Mouse (Mus musculus): ENCODE results near the gene Ctsa. TPM values are rescaled to one million over a fixed set of nuclear protein-coding genes. Genes with fewer than 3 reads are reported as not detected.
A peak's percentile ranks its signal among the peaks of the same experiment; 100 is the strongest.

Ctsa gene
- total and polyA plus RNA-seq, 3 experiments: 19.9 to 45.5 (median 27.0) TPM

GRCm38 (mm10) chr2:164793772-164794171, 38.9 kb upstream of the Ctsa start:
- Histone ChIP-seq H3K27me3 (replicated peaks) (no peaks in the 10 kb centered on the region), H3K27ac (ENCODE audit: insufficient read depth, low read depth) (no peak overlapping the region), H3K9me3 (replicated peaks; ENCODE audit: low read length) (no peaks in the 10 kb centered on the region), H3K4me2 (ENCODE audit: insufficient read depth, low read depth, poor library complexity, severe bottlenecking) (no peak overlapping the region), H3K79me2 (replicated peaks; ENCODE audit: control insufficient read depth, extremely low read depth, insufficient read depth, poor library complexity, severe bottlenecking) (no peaks in the 10 kb centered on the region), H3K9ac (ENCODE audit: insufficient read depth, low read depth) (no peak overlapping the region), H3K4me3 (replicated peaks in 1 of 3; ENCODE audit: low read depth in 2 of 3, low read length in 2 of 3, poor library complexity in 1 of 3) (no peak overlapping the region), H3K4me1 (ENCODE audit: control insufficient read depth in 1 of 2, insufficient read depth in 2 of 2) (peaks cover 0 to 6% of the 10 kb centered on the region in 2 experiments; a peak in 2 of 4 replicates), H3K36me3 (replicated peaks in 1 of 2; ENCODE audit: control insufficient read depth in 1 of 2, insufficient read depth in 1 of 2, low read length in 1 of 2) (peaks cover 52 to 82% of the 10 kb centered on the region in 2 experiments)
- TF ChIP-seq CTCF (conservative IDR thresholded peaks at IDR 0.05 in 1 of 2, IDR thresholded peaks at IDR 0.05 in 1 of 2; ENCODE audit: low read depth in 2 of 2, low read length in 2 of 2) (peak in 1 of 2 experiments; percentile 52; a peak in 2 of 4 replicates), TCF12 (IDR thresholded peaks at IDR 0.05; ENCODE audit: low read depth, low read length) (no peak), ELF1 (IDR thresholded peaks at IDR 0.05; ENCODE audit: low read depth, low read length) (no peak), ZNF384 (IDR thresholded peaks at IDR 0.05; ENCODE audit: low read depth, low read length) (no peak), UBTF (IDR thresholded peaks at IDR 0.05; ENCODE audit: low read depth, low read length) (no peak)
- in situ Hi-C loops (cut with MboI; ENCODE audit: low pct_ligation_motif_present, low pct_unique_long_range_greater_than_20kb, low sequenced_read_pairs): no loop called here
- dilution Hi-C loops (cut with MboI; ENCODE audit: extremely low pct_ligation_motif_present, extremely low pct_unique_long_range_greater_than_20kb, low sequenced_read_pairs): no loop called here
- DNase-seq (ENCODE audit: extremely low read depth): no peak

GRCm38 (mm10) chr2:164794293-164794692, 38.4 kb upstream of the Ctsa start:
- Histone ChIP-seq H3K27ac (ENCODE audit: insufficient read depth, low read depth) (no peak overlapping the region), H3K9me3 (replicated peaks; ENCODE audit: low read length) (no peaks in the 10 kb centered on the region), H3K4me1 (ENCODE audit: control insufficient read depth in 1 of 2, insufficient read depth in 2 of 2) (peaks cover 0 to 6% of the 10 kb centered on the region in 2 experiments; a peak in 2 of 4 replicates), H3K4me3 (replicated peaks in 1 of 3; ENCODE audit: low read depth in 2 of 3, low read length in 2 of 3, poor library complexity in 1 of 3) (no peak overlapping the region), H3K27me3 (replicated peaks) (no peaks in the 10 kb centered on the region), H3K9ac (ENCODE audit: insufficient read depth, low read depth) (no peak overlapping the region), H3K4me2 (ENCODE audit: insufficient read depth, low read depth, poor library complexity, severe bottlenecking) (no peak overlapping the region), H3K36me3 (replicated peaks in 1 of 2; ENCODE audit: control insufficient read depth in 1 of 2, insufficient read depth in 1 of 2, low read length in 1 of 2) (peaks cover 52 to 83% of the 10 kb centered on the region in 2 experiments), H3K79me2 (replicated peaks; ENCODE audit: control insufficient read depth, extremely low read depth, insufficient read depth, poor library complexity, severe bottlenecking) (no peaks in the 10 kb centered on the region)
- DNase-seq (ENCODE audit: extremely low read depth): peak; percentile 79
- in situ Hi-C loops (cut with MboI; ENCODE audit: low pct_ligation_motif_present, low pct_unique_long_range_greater_than_20kb, low sequenced_read_pairs): no loop called here
- TF ChIP-seq CHD1 (IDR thresholded peaks at IDR 0.05; ENCODE audit: low read depth, low read length) (no peak), ZNF384 (IDR thresholded peaks at IDR 0.05; ENCODE audit: low read depth, low read length) (no peak), EP300 (IDR thresholded peaks at IDR 0.05; ENCODE audit: low read length) (no peak), ELF1 (IDR thresholded peaks at IDR 0.05; ENCODE audit: low read depth, low read length) (no peak), RAD21 (IDR thresholded peaks at IDR 0.05; ENCODE audit: low read depth, low read length) (peak; percentile 57), MYC (IDR thresholded peaks at IDR 0.05; ENCODE audit: low read depth, low read length) (no peak), MAZ (IDR thresholded peaks at IDR 0.05; ENCODE audit: low read depth, low read length) (no peak), TCF12 (IDR thresholded peaks at IDR 0.05; ENCODE audit: low read depth, low read length) (no peak), NRF1 (IDR thresholded peaks at IDR 0.05; ENCODE audit: low read depth, low read length) (no peak), CTCF (conservative IDR thresholded peaks at IDR 0.05 in 1 of 2, IDR thresholded peaks at IDR 0.05 in 1 of 2; ENCODE audit: low read depth in 2 of 2, low read length in 2 of 2) (peak; percentile 83 to 90), ZKSCAN1 (IDR thresholded peaks at IDR 0.05; ENCODE audit: borderline replicate concordance, low read depth, low read length) (no peak), ZMIZ1 (IDR thresholded peaks at IDR 0.05; ENCODE audit: low read depth, low read length) (no peak), HCFC1 (IDR thresholded peaks at IDR 0.05; ENCODE audit: low read depth, low read length) (no peak), UBTF (IDR thresholded peaks at IDR 0.05; ENCODE audit: low read depth, low read length) (no peak)
- dilution Hi-C loops (cut with MboI; ENCODE audit: extremely low pct_ligation_motif_present, extremely low pct_unique_long_range_greater_than_20kb, low sequenced_read_pairs): no loop called here
